Mouse (Mus musculus): ENCODE results near the gene Schip1.

DNA sequence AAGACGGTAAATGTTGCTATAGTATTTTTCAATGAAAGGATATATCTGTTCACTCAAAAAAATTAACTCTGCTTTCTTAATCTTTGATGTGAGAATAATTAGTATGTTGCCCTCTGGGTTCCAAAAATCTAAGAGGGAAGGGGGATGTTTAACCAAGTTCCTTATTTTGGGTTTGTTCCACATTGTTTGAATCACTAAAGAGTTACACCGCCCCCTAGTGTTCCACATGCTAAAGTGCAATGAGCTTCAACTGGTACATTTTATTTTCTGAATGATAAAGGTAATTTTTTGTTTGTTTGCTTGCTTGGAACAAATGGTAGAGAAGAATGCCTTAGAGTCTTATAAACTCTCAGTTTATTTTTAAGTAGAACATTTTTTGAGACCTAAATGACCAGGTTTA is 11.1 kb upstream of the Schip1 start:
- 0 out of 2 replicates have a peak, but pooled peaks have one; percentile 4 for TF ChIP-seq CTCF (IDR thresholded peaks at IDR 0.05; ENCODE audit: control insufficient read depth, insufficient read depth, low read length)
- TF ChIP-seq POLR2A (IDR thresholded peaks at IDR 0.05; ENCODE audit: borderline replicate concordance, control insufficient read depth, low read depth, low read length) = no peak

All from bone marrow, adult 2 months (tissue).